Mouse (Mus musculus) monocyte, adult 5-6 weeks (primary cell): ENCODE results near the gene B4galt1. TPM values are rescaled to one million over a fixed set of nuclear protein-coding genes. Genes with fewer than 3 reads are reported as not detected.
A peak's percentile ranks its signal among the peaks of the same experiment; 100 is the strongest.

ENCODE experiments used
- ATAC-seq: fragments of 153-309, 156-312 bp; replicated peaks from 2 replicates; pipeline ENCODE4 v1.8.0; 2017; ENCODE audit warnings: mild to moderate bottlenecking; ENCODE audit not compliant: low TSS enrichment, insufficient number of reproducible peaks, severe bottlenecking, poor library complexity, low FRiP score
- total RNA-seq: library from RNA; stranded (forward); fragments of 200-1000, 200-491, 200-594 nt; gene quantifications from 3 replicates; pipeline ENCODE4 v1.2.3, GENCODE M21; 2017

B4galt1 gene
- 27.7 to 60.9 TPM (median 40.1 TPM) in 3 replicates for total RNA-seq

- peak; percentile 88 for ATAC-seq
Measured at GRCm38 (mm10) chr4:40853565-40854386, at the start of gene B4galt1. Gene B4galt1, minus strand, starts transcription at chr4:40854005.

- ATAC-seq = no peak
Measured at GRCm38 (mm10) chr4:40900612-40901011, 46.8 kb upstream of the B4galt1 start.

- ATAC-seq = no peak
Measured at GRCm38 (mm10) chr4:40900071-40900470, 46.3 kb upstream of the B4galt1 start.

- ATAC-seq = no peak
Measured at GRCm38 (mm10) chr4:40899264-40899663, 45.5 kb upstream of the B4galt1 start.

- ATAC-seq = no peak
Measured at GRCm38 (mm10) chr4:40898476-40899044, 44.8 kb upstream of the B4galt1 start.

GRCm38 (mm10) chr4:40895646-40896045, 41.8 kb upstream of the B4galt1 start:
- no peak for ATAC-seq

- ATAC-seq = no peak
Measured at GRCm38 (mm10) chr4:40895118-40895517, 41.3 kb upstream of the B4galt1 start.

GRCm38 (mm10) chr4:40891206-40891605, 37.4 kb upstream of the B4galt1 start:
- no peak for ATAC-seq

- ATAC-seq = no peak
Measured at GRCm38 (mm10) chr4:40889983-40890382, 36.2 kb upstream of the B4galt1 start.

- no peak for ATAC-seq
Measured at GRCm38 (mm10) chr4:40889252-40889651, 35.4 kb upstream of the B4galt1 start.

- ATAC-seq = no peak
Measured at GRCm38 (mm10) chr4:40888839-40889238, 35.0 kb upstream of the B4galt1 start.

- ATAC-seq = no peak
Measured at GRCm38 (mm10) chr4:40885883-40886282, 32.1 kb upstream of the B4galt1 start.

- no peak for ATAC-seq
Measured at GRCm38 (mm10) chr4:40885166-40885525, 31.3 kb upstream of the B4galt1 start.

- no peak for ATAC-seq
Measured at GRCm38 (mm10) chr4:40884282-40885165, 30.7 kb upstream of the B4galt1 start.

- ATAC-seq = no peak
Measured at GRCm38 (mm10) chr4:40883200-40883599, 29.4 kb upstream of the B4galt1 start.

- no peak for ATAC-seq
Measured at GRCm38 (mm10) chr4:40877528-40877927, 23.7 kb upstream of the B4galt1 start.

- ATAC-seq = peak; percentile 69
Measured at GRCm38 (mm10) chr4:40876814-40877371, 23.1 kb upstream of the B4galt1 start.

GRCm38 (mm10) chr4:40875842-40876241, 22.0 kb upstream of the B4galt1 start:
- ATAC-seq = peak; percentile 64
